Mouse (Mus musculus) c-Kit-positive CD71-positive TER-119-positive erythroid progenitor cells, embryonic 14.5 days (primary cell): ENCODE results near the gene Zbtb12.
"Not testable (repeated sequence)": the region's sequence is repeated elsewhere in the genome, so short reads cannot be mapped to it uniquely, and the experiment has no call there.

Source experiments
- DNase-seq: peaks from one replicate; pipeline ENCODE4 v3.0.0-alpha.2; 2013; ENCODE audit warnings: low spot score

Gene Zbtb12

GRCm38 (mm10) chr17:34879336-34879879, at the start of gene Zbtb12:
Gene Zbtb12 (plus strand): TSS chr17:34879483.
- DNase-seq: no peak

GRCm38 (mm10) chr17:34830776-34831175, 48.5 kb upstream of the Zbtb12 start:
- DNase-seq: not testable (repeated sequence)

DNA sequence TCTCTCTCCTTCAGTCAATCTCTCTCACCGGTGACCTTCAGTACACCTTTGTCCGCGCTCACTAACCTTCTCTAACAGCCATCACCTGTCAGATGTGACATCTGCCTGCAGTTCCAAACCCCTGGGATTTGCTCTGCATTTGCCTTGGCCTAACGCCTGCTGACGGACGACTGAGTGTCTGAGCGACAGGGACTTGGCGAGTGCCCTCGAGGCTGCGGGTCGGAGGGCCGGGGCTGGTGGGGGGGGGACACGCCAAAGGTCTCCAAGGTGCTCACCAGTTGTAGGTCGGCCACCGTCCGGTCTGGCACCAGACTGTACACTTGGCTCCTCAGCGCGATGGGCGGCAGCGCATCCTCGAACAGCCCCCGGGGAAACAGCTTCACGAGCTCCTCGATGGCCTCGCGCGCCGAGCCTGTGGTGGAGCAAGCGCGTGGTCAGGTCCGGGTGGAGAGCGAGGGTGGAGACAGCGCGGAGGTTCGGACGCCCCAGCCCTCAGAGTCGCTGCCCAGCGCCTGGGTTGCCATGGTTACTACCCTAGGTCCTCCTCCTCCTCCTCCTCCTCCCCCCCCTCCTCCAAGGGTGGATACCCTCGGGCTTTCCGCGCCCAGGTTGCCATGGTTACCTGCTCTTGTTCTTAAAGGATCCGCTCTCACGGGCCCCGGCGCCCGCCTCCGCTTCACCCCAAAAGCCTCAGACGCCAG, 43.0 kb upstream of the Zbtb12 start:
- DNase-seq: no peak

DNA sequence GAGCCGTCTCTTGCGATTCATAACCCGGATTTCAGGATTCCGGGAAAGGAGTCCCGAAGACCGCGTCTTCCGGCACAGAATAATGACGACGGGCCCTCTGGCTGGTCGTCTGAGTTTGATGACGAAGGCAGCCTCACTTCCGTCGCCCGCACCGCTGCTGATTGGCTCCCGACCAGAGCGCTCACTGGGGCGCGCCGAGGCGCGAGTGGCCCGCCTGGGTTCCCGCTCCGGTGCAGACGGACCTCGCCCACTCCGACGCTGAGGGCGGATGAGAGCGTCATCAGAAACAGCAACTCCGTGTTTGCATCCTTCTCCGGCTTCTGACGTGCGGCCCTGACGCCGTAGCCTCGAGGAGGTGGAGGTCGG, 42.4 kb upstream of the Zbtb12 start, which contains the start of the genes Stk19 and Dxo:
Stk19 (minus strand) TSS at position 90 of the 366 bp plus-strand sequence.
Dxo (plus strand) TSS at position 164 of the 366 bp plus-strand sequence.
- peak; percentile 95 for DNase-seq

GRCm38 (mm10) chr17:34837464-34838324, 41.6 kb upstream of the Zbtb12 start:
- DNase-seq: no peak

GRCm38 (mm10) chr17:34838785-34839184, 40.5 kb upstream of the Zbtb12 start:
- DNase-seq: no peak

DNA sequence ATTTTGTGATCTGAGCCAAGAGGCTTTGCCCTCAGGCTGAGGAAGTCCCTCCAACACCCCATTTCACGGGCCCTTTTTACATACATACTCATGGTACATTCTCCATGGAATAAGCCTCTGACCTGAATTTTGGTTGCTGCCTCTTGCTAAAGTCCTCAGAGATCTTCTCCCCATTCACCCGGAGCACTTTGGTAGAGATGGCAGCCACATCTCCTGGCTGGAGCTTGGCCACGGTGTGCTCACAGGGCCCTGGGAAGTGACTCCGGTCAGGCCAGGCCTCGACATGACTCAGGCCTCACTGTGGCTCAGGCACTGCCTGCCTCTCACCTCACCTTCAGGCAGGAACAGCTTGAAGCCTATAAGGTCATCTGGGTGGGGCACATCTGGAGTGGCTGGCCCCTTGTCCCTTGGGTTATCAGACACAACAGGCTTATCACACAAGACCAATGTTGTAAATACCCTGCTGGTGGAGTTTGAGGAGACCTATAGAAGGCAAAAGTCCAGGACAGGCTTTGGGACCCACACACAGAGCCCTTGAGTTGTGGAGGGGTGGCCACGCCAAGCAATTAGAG, 38.5 kb upstream of the Zbtb12 start:
- DNase-seq: peak; percentile 32

DNA sequence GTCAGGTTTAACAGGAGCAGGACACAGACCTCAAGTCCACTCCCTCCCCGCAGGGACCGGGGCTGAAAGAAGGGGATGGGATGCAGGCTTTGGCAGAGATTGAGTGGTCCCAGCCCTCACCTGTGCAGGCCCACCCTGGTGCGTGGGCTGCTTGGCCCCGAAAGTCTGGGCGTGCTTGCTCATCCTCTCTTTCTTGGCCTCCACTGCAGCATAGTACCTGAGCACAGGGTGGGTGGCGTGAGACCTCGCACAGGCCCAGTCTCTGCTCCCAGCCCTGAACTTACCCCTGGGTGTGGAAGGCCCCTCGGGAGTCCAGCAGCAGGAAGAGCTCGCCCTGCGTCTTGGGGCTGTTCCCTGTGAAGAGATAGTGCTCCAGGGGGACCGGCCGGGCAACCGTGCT, 34.4 kb upstream of the Zbtb12 start:
- DNase-seq: no peak

DNA sequence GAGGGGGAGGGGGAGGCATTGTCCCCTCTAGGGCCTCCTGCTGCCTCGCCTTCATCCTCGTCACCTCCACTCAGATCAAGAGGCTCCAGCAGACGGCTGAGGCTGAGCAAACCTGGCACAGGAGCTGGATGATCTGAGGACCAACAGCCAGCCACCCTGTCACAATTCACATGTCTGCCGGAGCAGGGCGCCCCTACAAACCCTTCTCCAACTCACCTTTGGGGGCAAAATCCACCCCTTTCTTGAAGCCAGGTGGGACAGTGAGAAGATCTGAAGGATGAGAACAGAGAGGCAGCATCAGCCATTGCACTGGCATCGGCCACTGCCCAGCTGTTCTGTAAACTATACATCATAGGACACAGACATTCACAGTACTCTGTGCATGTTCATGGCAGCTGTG, 32.1 kb upstream of the Zbtb12 start:
- DNase-seq: no peak

DNA sequence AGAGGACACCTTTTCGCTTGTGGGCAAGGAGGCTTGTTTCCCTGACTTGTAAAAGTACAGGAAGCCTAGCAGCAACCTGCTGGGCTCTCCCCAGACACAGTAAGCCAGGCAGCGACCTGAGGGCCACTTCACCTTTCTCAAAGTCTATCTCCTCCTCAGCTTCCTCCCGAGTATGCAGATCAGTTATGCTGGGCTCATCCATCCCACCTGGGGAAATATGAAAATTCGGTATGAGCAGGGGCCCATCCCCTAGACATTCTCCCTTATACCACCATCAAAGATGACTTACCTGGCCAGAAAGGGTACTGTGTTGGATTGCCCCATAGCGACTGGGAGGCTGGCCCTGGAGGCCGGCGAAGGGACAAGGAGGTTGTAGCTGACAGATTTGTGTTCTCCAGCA, 31.7 kb upstream of the Zbtb12 start:
- no peak for DNase-seq

DNA sequence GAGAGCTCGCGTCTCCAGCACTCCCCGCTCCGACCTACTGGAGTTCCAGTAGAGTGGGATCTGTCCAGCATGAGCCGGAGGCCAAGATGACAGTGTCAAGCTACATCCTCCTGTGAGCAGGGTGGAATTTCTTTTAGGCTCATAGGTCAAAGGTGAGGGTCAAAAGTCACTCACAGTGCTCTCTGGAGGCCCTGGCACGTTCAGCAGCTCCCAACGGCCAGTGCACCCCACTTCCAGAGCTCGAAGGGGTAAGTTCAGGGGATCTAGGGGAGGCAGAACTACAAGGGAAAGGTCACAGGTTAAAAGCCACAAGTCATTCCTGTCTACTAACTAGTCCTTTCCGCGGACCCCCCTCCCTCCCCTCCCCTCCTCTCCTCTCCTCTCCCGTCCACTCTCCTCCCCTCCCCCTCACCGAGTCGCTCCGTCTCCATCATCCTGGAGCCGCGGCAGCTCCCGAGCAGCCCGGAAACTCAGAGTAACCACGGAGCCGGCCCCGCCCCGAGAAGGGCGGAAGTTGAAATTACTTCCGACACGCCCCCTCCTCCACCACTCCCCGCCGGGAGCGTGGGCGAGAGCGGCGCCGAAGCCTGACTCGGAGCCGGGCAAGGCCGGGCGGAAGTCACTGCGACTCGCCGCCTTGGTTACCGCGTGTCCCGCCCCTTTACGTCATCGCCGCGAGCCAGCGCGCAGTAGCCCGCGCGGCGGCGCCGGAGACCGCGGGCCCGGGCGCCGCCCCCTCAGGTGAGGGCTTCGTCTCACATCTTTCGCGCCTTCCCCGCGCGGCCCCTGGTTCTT, 29.4 kb upstream of the Zbtb12 start, which contains the start of the genes Skiv2l and Nelfe:
Skiv2l (minus strand) TSS at position 489 of the 795 bp plus-strand sequence.
Nelfe (plus strand) TSS at position 670 of the 795 bp plus-strand sequence.
- DNase-seq: peak; percentile 96

- no peak for DNase-seq
Observed at GRCm38 (mm10) chr17:34850517-34851125, 28.7 kb upstream of the Zbtb12 start.

GRCm38 (mm10) chr17:34853511-34853910, 25.8 kb upstream of the Zbtb12 start:
- no peak for DNase-seq

DNA sequence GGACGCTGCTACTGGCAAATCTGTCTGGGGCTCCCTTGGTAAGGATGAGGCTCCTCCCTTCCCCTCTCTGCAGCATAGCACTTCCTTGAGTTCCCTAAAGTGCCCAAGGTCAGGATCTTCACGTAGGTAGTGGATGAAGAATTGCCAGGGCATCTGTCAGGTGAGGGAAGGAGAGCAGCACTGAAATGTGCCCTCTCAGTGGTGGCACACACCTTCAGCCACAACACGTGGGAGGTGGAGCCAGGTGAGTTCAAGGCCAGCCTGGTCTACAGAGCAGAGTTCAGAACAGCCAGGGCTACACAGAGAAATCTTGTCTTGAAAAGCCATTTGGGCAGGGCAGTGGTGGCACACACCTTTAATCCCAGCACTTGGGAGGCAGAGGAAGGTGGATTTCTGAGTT, 24.5 kb upstream of the Zbtb12 start:
- DNase-seq: no peak

DNA sequence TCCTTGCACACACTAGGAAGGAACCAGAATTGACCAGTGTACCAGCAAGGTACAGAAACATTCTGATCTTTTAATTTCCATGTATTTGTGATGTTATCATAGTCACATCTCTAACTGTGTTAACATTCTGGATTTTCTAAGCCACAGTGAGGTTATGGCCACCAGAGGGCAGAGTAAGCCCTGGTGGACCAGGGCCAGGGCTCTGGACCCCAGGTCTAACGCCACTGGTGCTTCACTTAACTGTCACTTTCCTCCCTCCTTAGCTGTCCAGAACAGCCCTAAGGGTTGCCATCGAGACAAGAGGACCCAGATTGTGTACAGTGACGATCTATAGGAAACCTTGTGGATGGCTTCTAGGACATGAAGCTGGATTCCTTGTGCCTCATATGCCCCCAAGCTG, 23.5 kb upstream of the Zbtb12 start:
- DNase-seq: peak; percentile 32

DNA sequence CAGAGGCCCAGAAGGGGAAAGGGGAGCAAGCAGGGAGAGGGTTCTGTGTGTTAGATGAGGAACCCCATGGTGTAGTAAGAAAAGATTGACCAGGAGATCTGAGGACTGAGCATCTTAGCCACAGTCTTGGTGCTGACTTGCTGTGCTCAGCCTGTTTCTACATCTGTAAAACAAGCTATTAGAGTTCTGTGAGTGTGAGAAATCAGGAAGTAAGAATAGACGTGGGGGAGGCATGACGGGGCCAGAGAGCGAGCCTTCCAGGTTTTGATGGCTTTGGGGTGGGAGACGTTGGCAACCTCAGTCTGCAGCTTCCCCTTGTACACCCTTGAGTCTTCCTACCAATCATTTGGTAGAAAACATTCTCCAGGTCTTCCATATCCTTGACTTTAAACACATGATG, 20.6 kb upstream of the Zbtb12 start:
- DNase-seq: no peak

DNA sequence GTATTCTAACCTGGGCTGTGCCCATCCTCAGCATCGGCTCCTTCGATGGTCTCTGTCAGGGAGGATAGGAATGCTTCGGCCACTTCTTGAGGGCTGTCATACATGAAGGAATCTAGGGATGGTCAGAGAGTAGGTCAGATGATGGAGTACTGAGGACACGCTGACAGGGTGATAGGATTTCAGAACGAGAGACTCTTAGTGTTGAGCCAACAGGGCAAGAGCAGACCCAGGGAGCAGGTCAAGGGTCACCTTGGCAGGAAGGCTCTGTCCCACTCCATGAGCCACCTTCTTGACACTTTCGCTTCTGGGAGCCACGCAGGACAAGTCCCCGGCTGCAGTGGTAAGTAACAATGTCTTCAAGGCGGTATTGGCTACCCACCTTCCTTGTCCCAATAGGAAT, 18.8 kb upstream of the Zbtb12 start:
- no peak for DNase-seq

- no peak for DNase-seq
Observed at GRCm38 (mm10) chr17:34861704-34862415, 17.4 kb upstream of the Zbtb12 start.

- no peak for DNase-seq
Observed at GRCm38 (mm10) chr17:34862416-34863081, 16.7 kb upstream of the Zbtb12 start, which contains the start of gene Cfb. Gene Cfb (minus strand): TSS chr17:34862518.

DNA sequence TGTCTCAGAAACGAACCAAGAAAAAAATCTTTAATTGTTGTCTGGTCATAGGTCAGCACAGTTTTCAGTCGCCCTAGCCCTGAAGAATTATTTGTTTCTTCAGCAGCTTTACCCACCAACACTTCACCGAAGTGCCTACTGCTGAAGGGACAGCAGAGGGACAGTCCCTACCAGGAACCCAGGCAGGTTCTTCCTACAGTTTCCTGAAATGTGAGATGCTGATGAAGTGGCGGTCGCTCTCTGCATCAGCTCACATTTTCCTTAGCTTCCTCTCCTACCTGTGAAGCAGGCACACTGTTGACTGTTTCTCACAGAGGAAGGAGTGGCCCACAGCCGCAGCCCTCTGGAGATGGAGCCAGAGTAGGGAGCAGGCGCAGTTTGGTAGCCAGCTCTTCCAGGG, 13.3 kb upstream of the Zbtb12 start:
- no peak for DNase-seq
